In genomic region chr11:117801650-117802049, GRCm38 (mm10) we compare ENCODE assay signal across 23 mouse cellular contexts. TPM values are rescaled to one million over a fixed set of nuclear protein-coding genes. Genes with fewer than 3 reads are reported as not detected.
DNase-seq lines count a peak whose midpoint lies in the region; ATAC-seq lines count a peak whose summit lies in the region.
"Had no signal": no experiment of that assay in that cellular context is flagged by ENCODE, and none has a peak within 500 bp of the region (broad histone marks: within the 10 kb centered on the region; RNA-seq: fewer than 3 reads in every experiment).

No protein-coding gene starts in this region.

- peaks cover 88% of the 10 kb centered on the region for H3K4me1 ChIP-seq in erythroblast, embryonic 14.5 days (ENCODE audit: control insufficient read depth)
- peaks cover 40% of the 10 kb centered on the region for H3K4me1 ChIP-seq in liver, embryonic 11.5 days (replicated peaks; ENCODE audit: control insufficient read depth, insufficient read depth, low read length)
- H3K4me1 ChIP-seq in liver, embryonic 16.5 days (ENCODE audit: control insufficient read depth, low read depth, low read length) = peaks cover 47% of the 10 kb centered on the region
- H3K4me1 ChIP-seq in hindbrain, embryonic 13.5 days (replicated peaks) = no peaks in the 10 kb centered on the region; the same call in 1 of the 2 replicates
- H3K4me1 ChIP-seq: forebrain, embryonic 12.5 days; hindbrain, embryonic 12.5 days had no signal

- no peaks in the 10 kb centered on the region for H3K9me3 ChIP-seq in erythroblast, embryonic 14.5 days (ENCODE audit: control insufficient read depth, low read length)
- H3K9me3 ChIP-seq in liver, embryonic 11.5 days (ENCODE audit: control insufficient read depth, low read length) = no peaks in the 10 kb centered on the region
- no peaks in the 10 kb centered on the region for H3K9me3 ChIP-seq in liver, embryonic 16.5 days (replicated peaks; ENCODE audit: control insufficient read depth, low read length)
- H3K9me3 ChIP-seq in hindbrain, embryonic 13.5 days = no peaks in the 10 kb centered on the region
- H3K9me3 ChIP-seq: embryonic facial prominence, embryonic 15.5 days; forebrain, embryonic 12.5 days; heart, embryonic 10.5 days; hindbrain, embryonic 12.5 days had no signal

- 84% methylated on average over 7 of the region's 7 CpGs for WGBS in liver, embryonic 11.5 days
- 84% methylated on average over 7 of the region's 7 CpGs for WGBS in liver, embryonic 16.5 days (ENCODE audit: insufficient replicate concordance)
- 83% methylated on average over 7 of the region's 7 CpGs for WGBS in hindbrain, embryonic 13.5 days

- peak overlapping the region; percentile 82 for H3K4me2 ChIP-seq in liver, embryonic 11.5 days
- peak overlapping the region; percentile 71 for H3K4me2 ChIP-seq in liver, embryonic 16.5 days (ENCODE audit: low read depth, low read length)
- no peak overlapping the region for H3K4me2 ChIP-seq in hindbrain, embryonic 13.5 days
- H3K4me2 ChIP-seq: embryonic facial prominence, embryonic 15.5 days; forebrain, embryonic 12.5 days; hindbrain, embryonic 12.5 days had no signal

- peaks cover 90% of the 10 kb centered on the region for H3K36me3 ChIP-seq in erythroblast, embryonic 14.5 days (ENCODE audit: control insufficient read depth)
- peaks cover 5% of the 10 kb centered on the region; the same call in 1 of the 2 replicates for H3K36me3 ChIP-seq in liver, embryonic 11.5 days (ENCODE audit: control insufficient read depth, insufficient read depth, low read length)
- H3K36me3 ChIP-seq in liver, embryonic 16.5 days (ENCODE audit: control insufficient read depth, insufficient read depth) = peaks cover 34% of the 10 kb centered on the region
- no peaks in the 10 kb centered on the region for H3K36me3 ChIP-seq in hindbrain, embryonic 13.5 days
- H3K36me3 ChIP-seq: embryonic facial prominence, embryonic 15.5 days; forebrain, embryonic 12.5 days; heart, embryonic 10.5 days; hindbrain, embryonic 12.5 days had no signal

- H3K27me3 ChIP-seq in erythroblast, embryonic 14.5 days (ENCODE audit: control insufficient read depth) = no peaks in the 10 kb centered on the region; the same call in 1 of the 2 replicates
- no peaks in the 10 kb centered on the region for H3K27me3 ChIP-seq in liver, embryonic 11.5 days (replicated peaks; ENCODE audit: control insufficient read depth, insufficient read depth, low read length)
- H3K27me3 ChIP-seq in liver, embryonic 16.5 days (ENCODE audit: control insufficient read depth, insufficient read depth, low read depth, low read length) = no peaks in the 10 kb centered on the region
- peaks cover 2% of the 10 kb centered on the region; the same call in 1 of the 2 replicates for H3K27me3 ChIP-seq in hindbrain, embryonic 13.5 days
- H3K27me3 ChIP-seq: embryonic facial prominence, embryonic 15.5 days; hindbrain, embryonic 12.5 days had no signal

- H3K27ac ChIP-seq in liver, embryonic 11.5 days (ENCODE audit: low read depth, low read length) = no peak overlapping the region
- 0 out of 2 replicates have a peak overlapping the region, but pooled peaks have one; percentile 43 for H3K27ac ChIP-seq in liver, embryonic 16.5 days (ENCODE audit: low read length)
- no peak overlapping the region for H3K27ac ChIP-seq in hindbrain, embryonic 13.5 days
- H3K27ac ChIP-seq: embryonic facial prominence, embryonic 15.5 days; forebrain, embryonic 12.5 days; heart, embryonic 10.5 days; hindbrain, embryonic 12.5 days had no signal

- no peak overlapping the region for H3K9ac ChIP-seq in liver, embryonic 11.5 days (ENCODE audit: low read depth, low read length)
- peak overlapping the region; percentile 60 for H3K9ac ChIP-seq in liver, embryonic 16.5 days (ENCODE audit: low read depth, low read length)
- H3K9ac ChIP-seq in hindbrain, embryonic 13.5 days = no peak overlapping the region
- H3K9ac ChIP-seq: embryonic facial prominence, embryonic 15.5 days; forebrain, embryonic 12.5 days; hindbrain, embryonic 12.5 days had no signal

- peak overlapping the region; percentile 74 for H3K4me3 ChIP-seq in erythroblast, embryonic 14.5 days (replicated peaks)
- H3K4me3 ChIP-seq in liver, embryonic 11.5 days (ENCODE audit: low read depth, low read length) = peak overlapping the region; percentile 24; the same call in 1 of the 2 replicates
- peak overlapping the region; percentile 85 for H3K4me3 ChIP-seq in liver, embryonic 16.5 days (ENCODE audit: low read depth, low read length)
- H3K4me3 ChIP-seq in hindbrain, embryonic 13.5 days = no peak overlapping the region
- H3K4me3 ChIP-seq: embryonic facial prominence, embryonic 15.5 days; forebrain, embryonic 12.5 days; heart, embryonic 10.5 days; hindbrain, embryonic 12.5 days had no signal

- no peak for ATAC-seq in erythroblast, adult 5-6 weeks (replicated peaks; ENCODE audit: low FRiP score, poor library complexity, severe bottlenecking)
- no peak for ATAC-seq in liver, embryonic 11.5 days (replicated peaks; ENCODE audit: low FRiP score)
- ATAC-seq in liver, embryonic 16.5 days (ENCODE audit: low read depth) = no peak
- no peak for ATAC-seq in hindbrain, embryonic 13.5 days (ENCODE audit: low FRiP score)
- ATAC-seq: forebrain, embryonic 16.5 days had no signal

- DNase-seq in liver, embryonic 11.5 days (ENCODE audit: low spot score) = no peak
- DNase-seq in liver = no peak
- no peak for DNase-seq in urinary bladder, adult 18-20 months (ENCODE audit: low spot score in 2 of 2)
- DNase-seq: adrenal gland, postnatal 10 days; B cell, adult 2 months; cerebellum, adult 11 months; cerebellum, adult 8-10 months; cerebellum, postnatal 14 days; embryo, embryonic 11 days; heart, adult 18-20 months; heart, postnatal 10 days; heart, postnatal 4 days had no signal

RNA-seq across cellular contexts. Expression of gene 6030468B19Rik, which starts 4.2 kb away (rescaled TPM):
- 202 and 213 TPM in 2 replicates for polyA plus RNA-seq in erythroblast, embryonic 14.5 days (2012)
- total RNA-seq in erythroblast, adult 5-6 weeks (2015; ENCODE audit: low replicate concordance) = 12.7 and 28.6 TPM in 2 replicates
- 10.6 and 16.1 TPM in 2 replicates for total RNA-seq in erythroblast, adult 5-6 weeks (2017; ENCODE audit: low replicate concordance)
- 49.3 and 54.3 TPM in 2 replicates for polyA plus RNA-seq in liver, embryonic 11.5 days (2014; fragmentation: Nextera tagmentation; extraction: Ambion mirVana)
- 74.2 and 77.0 TPM in 2 replicates for polyA plus RNA-seq in liver, embryonic 16.5 days (2015; fragmentation: Nextera tagmentation; extraction: Ambion mirVana)
- polyA plus RNA-seq in hindbrain, embryonic 13.5 days (2015; fragmentation: Nextera tagmentation; extraction: Ambion mirVana) = not detected in 2 replicates
- total RNA-seq: gastrocnemius, postnatal 4 days; heart, adult 18-20 months; heart, postnatal 10 days; heart, postnatal 4 days had no signal
- polyA plus RNA-seq: forebrain, embryonic 12.5 days; forebrain, embryonic 16.5 days had no signal

RNA-seq across cellular contexts. Expression of gene Gm20708, which starts 7.8 kb away (rescaled TPM):
- 0.16 TPM in 2 replicates for polyA plus RNA-seq in erythroblast, embryonic 14.5 days (2012)
- 62.3 and 66.5 TPM in 2 replicates for total RNA-seq in erythroblast, adult 5-6 weeks (2015; ENCODE audit: low replicate concordance)
- total RNA-seq in erythroblast, adult 5-6 weeks (2017; ENCODE audit: low replicate concordance) = 31.9 and 39.7 TPM in 2 replicates
- 0.21 and 0.80 TPM in 2 replicates for polyA plus RNA-seq in liver, embryonic 11.5 days (2014; fragmentation: Nextera tagmentation; extraction: Ambion mirVana)
- polyA plus RNA-seq in liver, embryonic 16.5 days (2015; fragmentation: Nextera tagmentation; extraction: Ambion mirVana) = 0.38 and 0.64 TPM in 2 replicates
- 0.70 and 0.74 TPM in 2 replicates for polyA plus RNA-seq in hindbrain, embryonic 13.5 days (2015; fragmentation: Nextera tagmentation; extraction: Ambion mirVana)
- polyA plus RNA-seq: embryonic facial prominence, embryonic 11.5 days had no signal

RNA-seq across cellular contexts. Expression of gene Syngr2, which starts 7.8 kb away (rescaled TPM):
- 7.2 and 10.2 TPM in 2 replicates for polyA plus RNA-seq in erythroblast, embryonic 14.5 days (2012)
- total RNA-seq in erythroblast, adult 5-6 weeks (2015; ENCODE audit: low replicate concordance) = 52.9 and 77.2 TPM in 2 replicates
- 32.5 and 46.5 TPM in 2 replicates for total RNA-seq in erythroblast, adult 5-6 weeks (2017; ENCODE audit: low replicate concordance)
- 92.1 and 99.4 TPM in 2 replicates for polyA plus RNA-seq in liver, embryonic 11.5 days (2014; fragmentation: Nextera tagmentation; extraction: Ambion mirVana)
- polyA plus RNA-seq in liver, embryonic 16.5 days (2015; fragmentation: Nextera tagmentation; extraction: Ambion mirVana) = 48.6 and 55.5 TPM in 2 replicates
- polyA plus RNA-seq in hindbrain, embryonic 13.5 days (2015; fragmentation: Nextera tagmentation; extraction: Ambion mirVana) = 14.6 and 16.5 TPM in 2 replicates

RNA-seq across cellular contexts. Expression of gene Tmc6, which starts 19.7 kb away (rescaled TPM):
- 61.5 and 62.4 TPM in 2 replicates for polyA plus RNA-seq in erythroblast, embryonic 14.5 days (2012)
- 199 and 257 TPM in 2 replicates for total RNA-seq in erythroblast, adult 5-6 weeks (2015; ENCODE audit: low replicate concordance)
- total RNA-seq in erythroblast, adult 5-6 weeks (2017; ENCODE audit: low replicate concordance) = 83.1 and 204 TPM in 2 replicates
- polyA plus RNA-seq in liver, embryonic 11.5 days (2014; fragmentation: Nextera tagmentation; extraction: Ambion mirVana) = 61.2 and 62.1 TPM in 2 replicates
- 45.6 and 46.2 TPM in 2 replicates for polyA plus RNA-seq in liver, embryonic 16.5 days (2015; fragmentation: Nextera tagmentation; extraction: Ambion mirVana)
- 5.3 TPM in 2 replicates for polyA plus RNA-seq in hindbrain, embryonic 13.5 days (2015; fragmentation: Nextera tagmentation; extraction: Ambion mirVana)

RNA-seq across cellular contexts. Expression of gene Tmc8, which starts 19.8 kb away (rescaled TPM):
- 39.5 and 54.7 TPM in 2 replicates for polyA plus RNA-seq in erythroblast, embryonic 14.5 days (2012)
- 19.8 and 30.7 TPM in 2 replicates for total RNA-seq in erythroblast, adult 5-6 weeks (2015; ENCODE audit: low replicate concordance)
- 30.9 and 33.7 TPM in 2 replicates for total RNA-seq in erythroblast, adult 5-6 weeks (2017; ENCODE audit: low replicate concordance)
- polyA plus RNA-seq in liver, embryonic 11.5 days (2014; fragmentation: Nextera tagmentation; extraction: Ambion mirVana) = 18.6 and 18.8 TPM in 2 replicates
- polyA plus RNA-seq in liver, embryonic 16.5 days (2015; fragmentation: Nextera tagmentation; extraction: Ambion mirVana) = 16.0 and 16.3 TPM in 2 replicates
- 0.75 and 1.5 TPM in 2 replicates for polyA plus RNA-seq in hindbrain, embryonic 13.5 days (2015; fragmentation: Nextera tagmentation; extraction: Ambion mirVana)

Comparison
In these comparisons a context has a peak if more than half of its experiments do, and no peak if none do; other contexts are left out.
1. RNA of gene 6030468B19Rik, which starts 4.2 kb away (polyA plus RNA-seq): 202 to 213 TPM in erythroblast, embryonic 14.5 days, 74.2 to 77.0 TPM in liver, embryonic 16.5 days and 49.3 to 54.3 TPM in liver, embryonic 11.5 days; not detected in hindbrain, embryonic 13.5 days; every median in the first group is over 10 times any median in the second.